Mouse (Mus musculus): ENCODE measurements around the gene Ecsit.

Gene Ecsit

GRCm38 (mm10) chr9:22051161-22051957 lies 33.9 kb downstream of the Ecsit start:
- DNase-seq (ENCODE audit: inconsistent ontology term): no peak

- DNase-seq (ENCODE audit: inconsistent ontology term): peak; percentile 28
Measured at GRCm38 (mm10) chr9:22050351-22050889, 34.8 kb downstream of the Ecsit start.

GRCm38 (mm10) chr9:22049721-22050270 lies 35.4 kb downstream of the Ecsit start:
- no peak for DNase-seq (ENCODE audit: inconsistent ontology term)

- DNase-seq (ENCODE audit: inconsistent ontology term): no peak
Measured at GRCm38 (mm10) chr9:22049315-22049714, 35.9 kb downstream of the Ecsit start.

- DNase-seq (ENCODE audit: inconsistent ontology term): no peak
Measured at GRCm38 (mm10) chr9:22047329-22047728, 37.9 kb downstream of the Ecsit start.

GRCm38 (mm10) chr9:22041832-22042231 lies 43.4 kb downstream of the Ecsit start:
- DNase-seq (ENCODE audit: inconsistent ontology term): no peak

- no peak for DNase-seq (ENCODE audit: inconsistent ontology term)
Measured at GRCm38 (mm10) chr9:22037826-22038225, 47.4 kb downstream of the Ecsit start.

GRCm38 (mm10) chr9:22035300-22036044 lies 49.8 kb downstream of the Ecsit start:
- DNase-seq (ENCODE audit: inconsistent ontology term): no peak

DNA sequence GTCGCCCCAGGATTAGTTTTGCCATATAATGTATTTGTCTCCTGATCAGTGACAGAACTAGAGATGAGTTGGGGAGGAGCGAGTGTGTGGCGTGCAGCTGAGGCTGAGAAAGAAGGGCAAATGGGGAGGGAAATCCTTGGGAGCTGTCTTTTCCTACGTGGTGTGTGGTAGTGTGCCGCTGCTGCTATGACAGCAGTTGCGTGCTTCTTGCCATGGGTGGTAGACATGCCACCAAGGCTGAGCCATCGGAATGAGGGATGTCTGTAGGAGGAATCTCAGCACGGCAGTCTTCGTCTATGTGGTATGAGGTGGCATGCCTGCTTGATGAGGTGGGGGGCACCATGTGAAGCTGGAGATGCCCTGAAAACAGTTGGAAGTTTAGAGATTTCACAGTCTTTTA lies 54.9 kb downstream of the Ecsit start:
- no peak for DNase-seq (ENCODE audit: inconsistent ontology term)

DNA sequence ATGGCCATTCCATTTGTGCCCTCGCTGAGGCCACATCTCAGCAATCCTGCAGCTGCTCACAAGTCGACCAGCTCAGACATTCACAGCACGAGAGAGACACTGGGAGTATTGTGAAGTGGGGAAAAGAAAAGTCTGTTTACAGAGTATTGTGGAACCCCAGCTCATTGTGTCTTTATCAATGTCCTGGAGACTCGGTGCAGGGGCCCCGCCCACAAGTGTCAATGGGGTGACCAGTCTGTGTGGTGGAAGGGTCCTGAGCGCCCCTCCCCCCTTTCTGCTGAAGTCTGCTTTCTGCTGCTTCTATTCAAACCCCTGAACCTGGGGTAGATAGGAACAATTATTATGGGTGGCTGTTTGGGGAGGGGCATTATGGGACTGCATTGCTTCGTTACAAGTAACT lies 56.8 kb downstream of the Ecsit start:
- DNase-seq (ENCODE audit: inconsistent ontology term): no peak

DNA sequence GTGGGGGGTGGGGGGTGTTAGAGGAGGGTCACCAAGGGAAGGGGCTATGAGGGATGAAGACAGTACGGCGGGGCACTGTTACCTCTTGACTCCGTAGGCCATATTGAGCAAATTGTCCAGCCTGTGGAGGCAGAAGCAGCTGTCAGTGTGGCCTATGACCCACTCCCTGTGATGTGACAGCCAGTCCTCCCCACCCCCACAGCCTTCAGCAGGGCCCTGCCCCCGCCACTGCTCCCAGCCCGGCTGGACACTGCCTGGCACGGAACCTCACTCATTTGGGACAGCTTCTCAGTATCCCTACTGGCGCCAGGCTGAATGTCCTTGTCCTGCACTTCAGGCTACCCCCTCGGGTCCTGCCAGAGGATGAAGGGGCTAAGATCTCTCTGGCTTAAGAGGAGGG lies 60.6 kb downstream of the Ecsit start:
- no peak for DNase-seq (ENCODE audit: inconsistent ontology term)

All from Muller cell, postnatal 12 days (primary cell).